Mouse (Mus musculus): ENCODE results near the gene Lkaaear1. TPM values are rescaled to one million over a fixed set of nuclear protein-coding genes. Genes with fewer than 3 reads are reported as not detected.
A peak's percentile ranks its signal among the peaks of the same experiment; 100 is the strongest.

The Lkaaear1 gene
- polyA plus RNA-seq, 1 experiment = not detected

- 36% methylated on average over 17 of the region's 17 CpGs for WGBS
- no peak for DNase-seq (ENCODE audit: low read depth, low spot score)
Observed at GRCm38 (mm10) chr2:181658930-181659555, 39.2 kb downstream of the Lkaaear1 start.

DNA sequence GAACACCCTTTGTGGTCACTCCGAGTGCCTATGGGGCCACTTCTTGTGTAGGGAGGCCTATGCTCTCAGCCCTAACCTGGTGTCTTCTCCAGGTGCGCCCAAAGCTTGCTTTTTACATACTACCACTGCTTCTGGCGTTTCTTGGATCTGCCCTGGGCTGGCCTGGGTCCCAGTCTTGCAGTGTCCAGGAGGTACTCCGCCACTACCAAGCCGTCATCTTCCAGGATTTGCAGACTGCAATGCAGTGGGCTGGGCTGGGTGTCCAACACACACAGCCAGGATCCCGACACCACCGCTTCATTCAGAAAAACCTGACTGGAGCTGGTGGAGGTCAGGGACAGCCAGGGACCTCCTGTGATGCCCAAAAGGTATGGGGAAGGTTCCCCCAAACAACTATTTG is 39.7 kb downstream of the Lkaaear1 start:
- DNase-seq (ENCODE audit: low read depth, low spot score) = no peak
- WGBS = 90% methylated on average over 7 of the region's 7 CpGs

GRCm38 (mm10) chr2:181657441-181657840 is 40.8 kb downstream of the Lkaaear1 start:
- WGBS = 85% methylated on average over 2 of the region's 2 CpGs
- DNase-seq (ENCODE audit: low read depth, low spot score) = no peak

DNA sequence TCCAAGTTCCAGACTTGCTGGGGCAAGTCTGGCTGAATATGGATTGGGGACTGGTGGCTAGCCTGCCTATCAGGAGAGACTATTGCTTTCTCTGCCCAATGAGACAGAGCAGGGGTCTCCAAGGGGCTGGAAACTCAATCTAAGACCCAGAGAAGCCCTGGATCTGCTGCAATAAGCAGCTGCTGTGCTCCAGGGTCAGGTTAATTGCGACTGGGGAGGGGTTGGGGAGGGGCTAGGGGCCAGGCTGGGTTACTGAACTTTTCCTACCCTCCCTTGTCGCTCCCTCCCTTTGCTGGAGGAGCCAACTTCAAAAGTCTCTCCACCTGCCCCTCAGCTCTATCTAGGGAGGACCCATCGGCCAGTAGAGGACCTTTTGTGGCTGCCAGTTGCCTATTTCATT is 41.5 kb downstream of the Lkaaear1 start, which contains the start of gene Gm29797:
Gene Gm29797 (plus strand): TSS at position 301 of the 400 bp plus-strand sequence.
- 89% methylated on average over 3 of the region's 3 CpGs for WGBS
- DNase-seq (ENCODE audit: low read depth, low spot score) = no peak

DNA sequence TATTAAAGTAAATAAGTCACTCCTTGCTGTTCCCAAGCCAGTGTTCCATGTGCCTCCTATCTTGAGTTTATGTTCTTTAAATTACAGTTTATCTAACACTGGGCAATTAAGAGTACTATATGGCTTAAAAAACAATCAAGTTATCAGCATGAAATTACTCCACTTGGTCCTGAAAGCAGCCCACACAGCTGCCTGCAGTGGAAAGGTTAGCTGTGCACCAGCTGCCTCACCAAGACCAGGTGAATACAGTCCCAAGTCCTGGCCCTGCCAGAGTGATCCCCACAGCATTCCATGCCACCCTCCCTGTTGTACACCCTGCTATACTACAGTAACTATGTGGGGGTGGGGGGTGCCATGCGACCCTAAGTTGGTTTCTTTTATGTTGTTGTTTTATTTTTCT is 44.7 kb downstream of the Lkaaear1 start:
- peak; percentile 11 for DNase-seq (ENCODE audit: low read depth, low spot score)
- 33% methylated on average over 1 of the region's 1 CpGs for WGBS

DNA sequence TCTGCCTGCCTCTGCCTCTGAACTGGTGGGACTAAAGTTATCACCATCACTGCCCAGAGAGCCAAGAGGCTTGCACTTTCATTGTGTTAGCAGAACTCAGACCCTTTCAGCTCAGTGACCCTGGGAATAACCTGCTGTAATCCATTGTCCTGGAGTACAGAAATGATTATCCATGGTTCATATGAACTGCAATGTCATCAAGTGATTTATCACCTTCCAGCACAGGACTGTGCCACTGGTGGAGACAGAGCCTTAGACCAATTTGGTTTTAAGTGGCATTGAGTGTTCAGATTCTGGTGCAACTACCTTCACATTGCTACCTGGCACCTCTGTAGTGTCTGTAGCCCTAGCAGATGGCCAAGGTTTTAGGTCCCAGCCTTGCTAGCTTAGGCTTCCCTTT is 45.2 kb downstream of the Lkaaear1 start:
- no peak for DNase-seq (ENCODE audit: low read depth, low spot score)

GRCm38 (mm10) chr2:181648926-181649325 is 49.3 kb downstream of the Lkaaear1 start:
- 93% methylated on average over 10 of the region's 10 CpGs for WGBS
- DNase-seq (ENCODE audit: low read depth, low spot score) = no peak

Other genes starting within 250 kb of the Lkaaear1 start
- 1.6 and 1.7 TPM in 2 replicates for gene Zbtb46, start 239.0 kb downstream of the Lkaaear1 start, polyA plus RNA-seq (2012; rRNA removed)
- 0.05 and 0.11 TPM in 2 replicates for gene Abhd16b, start 205.2 kb downstream of the Lkaaear1 start, polyA plus RNA-seq (2012; rRNA removed)
- gene Tpd52l2, start 201.3 kb downstream of the Lkaaear1 start, polyA plus RNA-seq (2012; rRNA removed) = 26.8 and 28.8 TPM in 2 replicates
- 38.0 and 53.9 TPM in 2 replicates for gene Dnajc5, start 178.0 kb downstream of the Lkaaear1 start, polyA plus RNA-seq (2012; rRNA removed)
- gene Uckl1, start 113.5 kb downstream of the Lkaaear1 start, polyA plus RNA-seq (2012; rRNA removed) = 132 and 189 TPM in 2 replicates
- gene Prpf6, start 106.6 kb downstream of the Lkaaear1 start, polyA plus RNA-seq (2012; rRNA removed) = 12.2 and 16.0 TPM in 2 replicates
- 8.9 and 18.8 TPM in 2 replicates for gene Zfp512b, start 105.6 kb downstream of the Lkaaear1 start, polyA plus RNA-seq (2012; rRNA removed)
- gene Samd10, start 99.2 kb downstream of the Lkaaear1 start, polyA plus RNA-seq (2012; rRNA removed) = 23.4 and 28.4 TPM in 2 replicates
- gene Gm29797, start 41.4 kb downstream of the Lkaaear1 start, polyA plus RNA-seq (2012; rRNA removed) = 0.20 and 0.33 TPM in 2 replicates
- 14.3 and 18.2 TPM in 2 replicates for gene Sox18, start 26.8 kb downstream of the Lkaaear1 start, polyA plus RNA-seq (2012; rRNA removed)
- 4.5 and 5.0 TPM in 2 replicates for gene Tcea2, start 18.1 kb downstream of the Lkaaear1 start, polyA plus RNA-seq (2012; rRNA removed)
- 25.9 and 29.2 TPM in 2 replicates for gene Rgs19, start 4.5 kb downstream of the Lkaaear1 start, polyA plus RNA-seq (2012; rRNA removed)
- 0.27 and 0.41 TPM in 2 replicates for gene Oprl1, start 16.6 kb upstream of the Lkaaear1 start, polyA plus RNA-seq (2012; rRNA removed)
- 0.60 and 0.67 TPM in 2 replicates for gene Myt1, start 64.9 kb upstream of the Lkaaear1 start, polyA plus RNA-seq (2012; rRNA removed)
- 11.0 and 20.2 TPM in 2 replicates for gene Pcmtd2, start 139.4 kb upstream of the Lkaaear1 start, polyA plus RNA-seq (2012; rRNA removed)
- 6.2 and 6.4 TPM in 2 replicates for gene Polr3k, start 165.9 kb upstream of the Lkaaear1 start, polyA plus RNA-seq (2012; rRNA removed)

All from large intestine, adult 2 months (tissue).